Mouse (Mus musculus) liver, adult 2 months (tissue): Measurements from ENCODE around the gene Fto. TPM values are rescaled to one million over a fixed set of nuclear protein-coding genes. Genes with fewer than 3 reads are reported as not detected.
A peak's percentile ranks its signal among the peaks of the same experiment; 100 is the strongest.

ENCODE experiments used
- DNase-seq: peaks from one replicate; pipeline ENCODE4 v3.0.0-alpha.2; 2011; ENCODE audit warnings: low read depth, low spot score; ENCODE audit errors: extremely low read depth
- H3K27ac ChIP-seq: fragments of 200-500 bp; replicated peaks from 2 replicates; pipeline ENCODE4 v1.5.1; 2012; ENCODE audit warnings: low read depth, mild to moderate bottlenecking, control low read depth, inconsistent platforms, low read length; ENCODE audit not compliant: insufficient read depth
- H3K27me3 ChIP-seq: fragments of 200-500 bp; 2 replicates; pipeline ENCODE4 v1.6.1; 2012; ENCODE audit warnings: mild to moderate bottlenecking, moderate library complexity, low read length, inconsistent platforms; ENCODE audit not compliant: control insufficient read depth, insufficient read depth
- H3K36me3 ChIP-seq: fragments of 200-500 bp; 2 replicates; pipeline ENCODE4 v1.6.1; 2012; ENCODE audit warnings: low read length, inconsistent platforms; ENCODE audit not compliant: control insufficient read depth, insufficient read depth
- H3K4me1 ChIP-seq: fragments of 200-500 bp; 2 replicates; pipeline ENCODE4 v1.6.1; 2011; ENCODE audit warnings: low read length; ENCODE audit not compliant: control insufficient read depth, insufficient read depth
- H3K4me3 ChIP-seq: fragments of 200-500 bp; 2 replicates; pipeline ENCODE4 v1.5.1; 2011; ENCODE audit warnings: low read depth, mild to moderate bottlenecking, control low read depth, low read length, moderate library complexity; ENCODE audit not compliant: insufficient read depth
- H3K79me2 ChIP-seq: fragments of 200-500 bp; 2 replicates; pipeline ENCODE4 v1.6.1; 2012; ENCODE audit warnings: inconsistent platforms, mild to moderate bottlenecking, low read length, moderate library complexity; ENCODE audit not compliant: control insufficient read depth, insufficient read depth
- H3K9ac ChIP-seq: fragments of 200-500 bp; 2 replicates; pipeline ENCODE4 v1.6.1; 2012; ENCODE audit warnings: low read depth, mild to moderate bottlenecking, control low read depth, inconsistent platforms, low read length
- CTCF ChIP-seq: fragments of 200-500 bp; IDR thresholded peaks from 2 replicates; pipeline ENCODE4 v1.5.1; 2011; ENCODE audit warnings: low read depth, low read length, control low read depth
- POLR2A ChIP-seq: fragments of 200-500 bp; IDR thresholded peaks from 2 replicates; pipeline ENCODE4 v1.6.1; 2011; ENCODE audit warnings: low read length, control low read depth; ENCODE audit not compliant: insufficient read depth; ENCODE audit errors: extremely low read depth
- WGBS: fragments of 180-500 bp; shearing (Covaris S2); methylation state at CpG from one replicate; pipeline ENCODE4 v1.1.7; 2018; 5-methylcytosine and 5-hydroxymethylcytosine counted together
- polyA plus RNA-seq: library from polyadenylated mRNA; depleted of rRNA; stranded (reverse); fragments of >200 nt; gene quantifications from 2 replicates; pipeline ENCODE4 v1.2.3, GENCODE M21; 2012
- total RNA-seq: library from RNA; depleted of rRNA; stranded (reverse); fragments of >200 nt; gene quantifications from 2 replicates; pipeline ENCODE4 v1.2.3, GENCODE M21; 2014

Fto gene
- total and polyA plus RNA-seq, 2 experiments: 14.1 to 15.6 TPM

DNA sequence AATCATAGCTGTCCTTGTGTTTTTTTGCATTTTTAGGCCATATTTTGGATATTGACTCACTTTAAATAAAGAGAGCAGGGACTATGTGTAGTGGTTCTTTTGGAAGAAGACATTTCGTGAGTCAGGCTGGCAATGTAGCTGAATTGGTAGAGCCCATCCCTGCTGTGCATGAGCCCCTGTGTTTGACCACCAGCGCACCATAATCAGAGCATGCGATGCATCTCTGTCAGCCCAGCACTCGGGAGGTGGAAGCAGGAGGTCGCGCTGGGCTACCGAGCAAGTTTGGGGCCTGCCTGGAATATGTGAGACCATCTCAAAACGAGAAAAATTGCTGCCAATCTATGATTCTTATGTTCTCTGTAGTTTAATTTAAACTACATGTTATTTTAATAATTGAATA is 156.1 kb downstream of the Fto start:
- H3K36me3 ChIP-seq: peaks cover 5% of the 10 kb centered on the region
- no peak for TF ChIP-seq CTCF
- TF ChIP-seq POLR2A: no peak
- H3K4me3 ChIP-seq: no peak overlapping the region
- H3K9ac ChIP-seq: no peak overlapping the region
- H3K79me2 ChIP-seq: no peaks in the 10 kb centered on the region; the same call in 1 of the 2 replicates
- 98% methylated on average over 8 of the region's 8 CpGs for WGBS
- H3K27me3 ChIP-seq: no peaks in the 10 kb centered on the region
- H3K4me1 ChIP-seq: peaks cover 4% of the 10 kb centered on the region; the same call in 1 of the 2 replicates
- DNase-seq: no peak
- no peak overlapping the region for H3K27ac ChIP-seq

DNA sequence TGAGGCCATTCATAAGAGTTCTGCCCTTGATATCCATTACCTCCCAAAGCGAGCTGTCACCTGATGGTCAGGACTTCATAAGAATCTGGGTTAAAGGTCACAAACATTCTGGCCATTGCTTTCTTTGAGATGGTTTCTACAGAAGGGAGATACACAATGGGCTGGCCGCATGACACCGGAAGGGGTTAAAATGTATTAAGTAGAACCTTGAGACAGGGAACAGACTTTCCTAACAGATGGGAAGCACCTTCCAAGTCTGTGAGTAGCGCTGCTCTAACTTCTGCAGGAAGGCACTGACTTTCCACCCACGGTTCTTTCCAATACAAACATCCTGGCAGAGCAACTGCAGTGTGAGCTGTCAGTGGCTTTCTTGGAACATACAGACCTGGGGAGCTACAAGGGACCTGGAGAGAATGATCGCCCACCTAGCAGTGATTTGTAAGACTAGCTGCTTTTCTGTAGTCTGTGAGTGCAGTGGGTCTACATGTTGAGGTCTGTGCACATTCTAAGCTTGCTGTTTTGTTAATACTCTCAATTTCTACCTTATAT is 161.5 kb downstream of the Fto start:
- Histone ChIP-seq H3K27me3 (no peaks in the 10 kb centered on the region), H3K4me1 (peaks cover 10% of the 10 kb centered on the region; the same call in 1 of the 2 replicates), H3K79me2 (no peaks in the 10 kb centered on the region), H3K27ac (no peak overlapping the region; the same call in 1 of the 2 replicates), H3K36me3 (peaks cover 7% of the 10 kb centered on the region), H3K4me3 (no peak overlapping the region), H3K9ac (no peak overlapping the region)
- WGBS: 55% methylated on average over 6 of the region's 6 CpGs
- peak; percentile 40 for DNase-seq
- TF ChIP-seq CTCF: no peak
- no peak for TF ChIP-seq POLR2A

DNA sequence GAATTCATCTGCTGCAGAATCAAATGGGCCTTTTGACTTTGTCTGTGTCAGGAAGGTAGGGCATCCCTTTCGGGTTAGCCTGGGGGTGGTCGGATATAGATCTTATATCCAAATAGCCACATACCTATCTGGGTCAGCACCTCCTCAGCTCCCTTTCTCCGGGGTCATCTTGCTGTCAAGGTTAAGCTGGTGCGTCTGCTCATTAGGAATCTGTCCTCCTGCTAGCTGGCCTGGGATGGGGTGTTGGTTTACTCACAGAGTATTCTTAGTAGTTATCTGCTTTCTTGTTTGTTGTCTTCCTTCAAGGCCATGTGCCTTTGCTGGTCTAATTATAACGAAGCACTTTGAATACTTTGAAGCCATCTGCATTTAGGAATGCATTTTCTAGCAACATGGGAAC is 163.7 kb downstream of the Fto start:
- Histone ChIP-seq H3K4me1 (peaks cover 10% of the 10 kb centered on the region), H3K9ac (no peak overlapping the region), H3K27me3 (no peaks in the 10 kb centered on the region), H3K27ac (no peak overlapping the region), H3K4me3 (no peak overlapping the region), H3K36me3 (peaks cover 7% of the 10 kb centered on the region), H3K79me2 (no peaks in the 10 kb centered on the region)
- WGBS: 91% methylated on average over 5 of the region's 5 CpGs
- TF ChIP-seq POLR2A (no peak), CTCF (no peak)
- no peak for DNase-seq

DNA sequence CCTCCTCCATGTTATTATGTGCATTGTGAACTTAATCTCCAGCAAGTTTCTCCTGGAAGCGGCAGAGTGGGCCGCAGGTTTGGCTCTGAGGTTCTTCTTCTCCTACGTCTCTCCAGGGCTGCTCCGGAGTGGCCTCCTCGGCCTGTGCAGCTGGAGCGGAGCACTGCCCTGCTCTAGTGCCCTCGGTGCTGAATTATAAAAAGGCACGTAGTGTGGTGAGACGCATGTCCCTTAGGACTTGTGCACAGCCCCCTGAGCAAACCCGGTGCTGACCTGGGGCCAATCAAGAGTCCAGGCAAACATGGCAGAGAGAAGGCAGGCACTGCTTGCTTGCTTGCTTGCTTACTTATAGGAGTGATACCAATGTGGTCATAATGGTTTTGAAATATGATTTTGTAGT is 164.1 kb downstream of the Fto start:
- no peak overlapping the region for H3K9ac ChIP-seq
- 93% methylated on average over 10 of the region's 10 CpGs for WGBS
- H3K27me3 ChIP-seq: no peaks in the 10 kb centered on the region
- no peak for DNase-seq
- peaks cover 10% of the 10 kb centered on the region for H3K4me1 ChIP-seq
- H3K4me3 ChIP-seq: no peak overlapping the region
- no peaks in the 10 kb centered on the region for H3K79me2 ChIP-seq
- no peak overlapping the region for H3K27ac ChIP-seq
- TF ChIP-seq POLR2A (no peak), CTCF (no peak)
- H3K36me3 ChIP-seq: peaks cover 5% of the 10 kb centered on the region; the same call in 1 of the 2 replicates

DNA sequence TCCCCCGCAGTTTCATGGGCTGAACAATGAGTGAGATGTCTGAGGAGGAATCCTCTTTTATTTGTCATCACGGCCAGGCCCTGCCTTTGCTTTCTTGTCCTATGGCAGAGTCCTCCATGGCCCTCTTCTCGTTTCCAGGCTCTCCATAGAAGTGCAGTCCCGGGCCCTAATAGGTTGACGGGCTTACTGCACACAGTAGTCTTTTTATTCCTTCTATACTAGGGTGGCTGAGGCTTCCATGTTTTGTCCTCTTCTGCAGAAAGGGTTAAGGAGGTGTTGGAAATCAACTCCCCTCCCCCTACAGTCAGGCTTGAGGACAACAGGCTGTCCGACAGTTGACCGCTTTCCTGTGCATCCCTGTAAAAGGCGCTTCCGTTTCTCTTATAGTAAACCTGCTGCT is 169.2 kb downstream of the Fto start:
- TF ChIP-seq POLR2A (no peak), CTCF (no peak)
- no peak overlapping the region for H3K27ac ChIP-seq
- no peaks in the 10 kb centered on the region for H3K27me3 ChIP-seq
- no peak overlapping the region for H3K4me3 ChIP-seq
- H3K79me2 ChIP-seq: no peaks in the 10 kb centered on the region
- DNase-seq: no peak
- H3K36me3 ChIP-seq: no peaks in the 10 kb centered on the region
- H3K4me1 ChIP-seq: no peaks in the 10 kb centered on the region; the same call in 1 of the 2 replicates
- no peak overlapping the region for H3K9ac ChIP-seq
- 89% methylated on average over 9 of the region's 9 CpGs for WGBS

DNA sequence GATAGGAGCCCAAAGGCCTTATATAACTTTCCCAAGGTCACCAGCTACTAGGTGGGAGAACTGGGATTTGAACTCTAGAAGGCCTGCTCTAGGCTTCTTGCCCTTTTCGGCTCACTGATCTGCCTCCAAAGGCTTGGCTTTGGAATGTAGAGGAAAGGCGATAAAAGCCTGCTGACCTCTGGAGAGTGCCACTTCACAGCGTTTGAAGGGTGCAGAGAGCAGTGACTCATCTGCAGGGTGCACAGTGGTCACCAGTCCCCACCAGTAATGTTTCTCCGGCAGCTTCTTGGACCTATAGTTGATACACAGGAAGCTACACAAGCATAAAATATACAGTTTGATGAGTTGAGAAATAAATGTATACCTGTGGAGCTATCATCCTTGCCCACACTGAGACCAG is 173.1 kb downstream of the Fto start:
- Histone ChIP-seq H3K27me3 (no peaks in the 10 kb centered on the region), H3K36me3 (no peaks in the 10 kb centered on the region), H3K9ac (no peak overlapping the region), H3K27ac (no peak overlapping the region), H3K79me2 (no peaks in the 10 kb centered on the region; the same call in 1 of the 2 replicates), H3K4me1 (no peaks in the 10 kb centered on the region), H3K4me3 (no peak overlapping the region)
- no peak for TF ChIP-seq POLR2A
- no peak for TF ChIP-seq CTCF
- no peak for DNase-seq
- WGBS: 66% methylated on average over 4 of the region's 4 CpGs
